Mouse (Mus musculus) liver, postnatal 0 days (tissue): Measurements from ENCODE around the gene Hoga1.

Experiments used
- CTCF ChIP-seq: sonication (generic); IDR thresholded peaks from 2 replicates; pipeline ENCODE4 v1.5.1; 2016; ENCODE audit warnings: antibody characterized with exemption, low read depth
- EP300 ChIP-seq: IDR thresholded peaks from 2 replicates; pipeline ENCODE4 v1.6.1; 2016; ENCODE audit warnings: antibody characterized with exemption, low read depth, mild to moderate bottlenecking

GRCm38 (mm10) chr19:42014231-42014825 lies 31.1 kb upstream of the Hoga1 start:
- TF ChIP-seq CTCF = no peak
- no peak for TF ChIP-seq EP300
